Comparison of ENCODE assay signal across 26 mouse cellular contexts in genomic region chr2:43763279-43763678, GRCm38 (mm10). TPM values are rescaled to one million over a fixed set of nuclear protein-coding genes. Genes with fewer than 3 reads are reported as not detected.
DNase-seq lines count a peak whose midpoint lies in the region; ATAC-seq and TF ChIP-seq lines count a peak whose summit lies in the region.
"Had no signal": no experiment of that assay in that cellular context is flagged by ENCODE, and none has a peak within 500 bp of the region (broad histone marks: within the 10 kb centered on the region; RNA-seq: fewer than 3 reads in every experiment).

No protein-coding gene starts in this region.

- ATAC-seq in cerebellum, adult (ENCODE audit: insufficient number of reproducible peaks, low FRiP score, low TSS enrichment), result no peak
- peak; percentile 40 for ATAC-seq in megakaryocyte, adult 5-6 weeks (ENCODE audit: poor library complexity, severe bottlenecking)
- ATAC-seq: forebrain, embryonic 13.5 days; intestine, postnatal 0 days; liver, embryonic 12.5 days; liver, postnatal 0 days; midbrain, embryonic 13.5 days had no signal

- DNase-seq in cerebellum, postnatal 14 days, result peak; percentile 7 to 10
- DNase-seq in layer of hippocampus, adult 11-12 months (ENCODE audit: low spot score), result peak; percentile 29
- no peak for DNase-seq in layer of hippocampus, adult 9-10 months (ENCODE audit: low spot score)
- DNase-seq in adrenal gland, postnatal 4 days (ENCODE audit: low spot score in 2 of 2), result no peak
- DNase-seq in embryo, embryonic 9.5 days (ENCODE audit: extremely low spot score), result no peak
- DNase-seq: adrenal gland, postnatal 10 days; cerebellum, adult 11 months; cerebellum, adult 9-10 months; gastrocnemius, postnatal 10 days; heart, postnatal 36 days; kidney, adult 9 months; kidney, postnatal 10 days; liver, postnatal 0 days; lung, postnatal 36 days; retina, postnatal 1 day; right cerebral cortex, postnatal 14 days; thymus, postnatal 14 days had no signal

- no peak for TF ChIP-seq CTCF in cortical plate, adult 2 months (IDR thresholded peaks at IDR 0.05; ENCODE audit: extremely low read depth, insufficient read depth, low read length)

- H3K27ac ChIP-seq in cortical plate, adult 2 months (ENCODE audit: insufficient read depth, low read length), result 0 out of 2 replicates have a peak overlapping the region, but pooled peaks have one; percentile 29
- H3K27ac ChIP-seq: forebrain, embryonic 13.5 days; hindbrain, embryonic 12.5 days; liver, embryonic 12.5 days; midbrain, embryonic 13.5 days; stomach, embryonic 15.5 days had no signal

- no peak overlapping the region for H3K4me3 ChIP-seq in cortical plate, adult 2 months (ENCODE audit: insufficient read depth, low read length)
- H3K4me3 ChIP-seq: forebrain, embryonic 13.5 days; hindbrain, embryonic 12.5 days; liver, embryonic 12.5 days; midbrain, embryonic 13.5 days; stomach, embryonic 15.5 days had no signal

- peaks cover 2% of the 10 kb centered on the region; the same call in 1 of the 2 replicates for H3K4me1 ChIP-seq in cortical plate, adult 2 months (ENCODE audit: control insufficient read depth, insufficient read depth, low read length)
- H3K4me1 ChIP-seq: forebrain, embryonic 13.5 days; hindbrain, embryonic 12.5 days; liver, embryonic 12.5 days; midbrain, embryonic 13.5 days; stomach, embryonic 15.5 days had no signal

- TF ChIP-seq POLR2A in cortical plate, adult 2 months (IDR thresholded peaks at IDR 0.05; ENCODE audit: extremely low read depth, insufficient read depth, low read length), result no peak

RNA-seq across cellular contexts. Expression of gene Arhgap15, which starts 14.7 kb away (rescaled TPM):
- polyA plus RNA-seq in cortical plate, adult 2 months (2012; rRNA removed), result 8.9 and 10.6 TPM in 2 replicates
- total RNA-seq in megakaryocyte, adult 5-6 weeks (2015), result 149 and 151 TPM in 2 replicates
- total RNA-seq in megakaryocyte, adult 5-6 weeks (2017), result 173 and 185 TPM in 2 replicates
- 1 to 10 TPM; 1.2 to 2.3 TPM for total RNA-seq in adrenal gland, postnatal 4 days (2021)

Comparison
In these comparisons a context has a peak if more than half of its experiments do, and no peak if none do; other contexts are left out.
1. DNase-seq: peak in cerebellum, postnatal 14 days (2 of 2) and layer of hippocampus, adult 11-12 months (single experiment); none in layer of hippocampus, adult 9-10 months (single experiment), adrenal gland, postnatal 4 days (0 of 2) and embryo, embryonic 9.5 days (single experiment).
2. RNA of gene Arhgap15, which starts 14.7 kb away (total RNA-seq): 149 to 185 TPM in megakaryocyte, adult 5-6 weeks; 1.2 to 2.3 TPM in adrenal gland, postnatal 4 days; every median in the first group is over 10 times any median in the second.